Mouse (Mus musculus): ENCODE results near the gene S100a4.

S100a4 gene

GRCm38 (mm10) chr3:90603623-90604022 lies at the start of gene S100a4:
S100a4 (plus strand) TSS chr3:90603771.
- DNase-seq (ENCODE audit: extremely low read depth, low read depth): peak; percentile 88

GRCm38 (mm10) chr3:90555954-90556353 lies 47.6 kb upstream of the S100a4 start:
- DNase-seq (ENCODE audit: extremely low read depth, low read depth): no peak

- DNase-seq (ENCODE audit: extremely low read depth, low read depth): no peak
Observed at GRCm38 (mm10) chr3:90560008-90560628, 43.5 kb upstream of the S100a4 start, which contains the start of gene S100a3. S100a3 (plus strand) TSS chr3:90560578.

- no peak for DNase-seq (ENCODE audit: extremely low read depth, low read depth)
Observed at GRCm38 (mm10) chr3:90574691-90575090, 28.9 kb upstream of the S100a4 start.

GRCm38 (mm10) chr3:90575320-90575719 lies 28.3 kb upstream of the S100a4 start:
- no peak for DNase-seq (ENCODE audit: extremely low read depth, low read depth)

- no peak for DNase-seq (ENCODE audit: extremely low read depth, low read depth)
Observed at GRCm38 (mm10) chr3:90576351-90577001, 27.1 kb upstream of the S100a4 start.

- DNase-seq (ENCODE audit: extremely low read depth, low read depth): no peak
Observed at GRCm38 (mm10) chr3:90579433-90579832, 24.1 kb upstream of the S100a4 start.

- DNase-seq (ENCODE audit: extremely low read depth, low read depth): no peak
Observed at GRCm38 (mm10) chr3:90581141-90581540, 22.4 kb upstream of the S100a4 start.

GRCm38 (mm10) chr3:90582156-90582555 lies 21.4 kb upstream of the S100a4 start:
- DNase-seq (ENCODE audit: extremely low read depth, low read depth): no peak

- no peak for DNase-seq (ENCODE audit: extremely low read depth, low read depth)
Observed at GRCm38 (mm10) chr3:90582556-90582955, 21.0 kb upstream of the S100a4 start.

GRCm38 (mm10) chr3:90583893-90584292 lies 19.7 kb upstream of the S100a4 start:
- no peak for DNase-seq (ENCODE audit: extremely low read depth, low read depth)

GRCm38 (mm10) chr3:90585595-90585994 lies 18.0 kb upstream of the S100a4 start:
- DNase-seq (ENCODE audit: extremely low read depth, low read depth): no peak

- no peak for DNase-seq (ENCODE audit: extremely low read depth, low read depth)
Observed at GRCm38 (mm10) chr3:90586016-90586643, 17.4 kb upstream of the S100a4 start.

- DNase-seq (ENCODE audit: extremely low read depth, low read depth): peak; percentile 79
Observed at GRCm38 (mm10) chr3:90586906-90587305, 16.7 kb upstream of the S100a4 start.

GRCm38 (mm10) chr3:90587361-90588101 lies 16.0 kb upstream of the S100a4 start:
- DNase-seq (ENCODE audit: extremely low read depth, low read depth): no peak

- DNase-seq (ENCODE audit: extremely low read depth, low read depth): no peak
Observed at GRCm38 (mm10) chr3:90589390-90589789, 14.2 kb upstream of the S100a4 start.

GRCm38 (mm10) chr3:90589947-90590346 lies 13.6 kb upstream of the S100a4 start, which contains the start of gene S100a2:
S100a2 (plus strand) TSS chr3:90590247.
- DNase-seq (ENCODE audit: extremely low read depth, low read depth): no peak

GRCm38 (mm10) chr3:90594466-90594865 lies 9.1 kb upstream of the S100a4 start:
- DNase-seq (ENCODE audit: extremely low read depth, low read depth): no peak

- no peak for DNase-seq (ENCODE audit: extremely low read depth, low read depth)
Observed at GRCm38 (mm10) chr3:90595556-90595955, 8.0 kb upstream of the S100a4 start.

GRCm38 (mm10) chr3:90596810-90597209 lies 6.8 kb upstream of the S100a4 start:
- no peak for DNase-seq (ENCODE audit: extremely low read depth, low read depth)

GRCm38 (mm10) chr3:90597736-90598135 lies 5.8 kb upstream of the S100a4 start:
- no peak for DNase-seq (ENCODE audit: extremely low read depth, low read depth)

- DNase-seq (ENCODE audit: extremely low read depth, low read depth): no peak
Observed at GRCm38 (mm10) chr3:90598212-90598611, 5.4 kb upstream of the S100a4 start.

All from MEL-GATA-1-ER (cell line).